Mouse (Mus musculus): ENCODE measurements around the gene Sh3bp4.
A peak's percentile ranks its signal among the peaks of the same experiment; 100 is the strongest.

DNA sequence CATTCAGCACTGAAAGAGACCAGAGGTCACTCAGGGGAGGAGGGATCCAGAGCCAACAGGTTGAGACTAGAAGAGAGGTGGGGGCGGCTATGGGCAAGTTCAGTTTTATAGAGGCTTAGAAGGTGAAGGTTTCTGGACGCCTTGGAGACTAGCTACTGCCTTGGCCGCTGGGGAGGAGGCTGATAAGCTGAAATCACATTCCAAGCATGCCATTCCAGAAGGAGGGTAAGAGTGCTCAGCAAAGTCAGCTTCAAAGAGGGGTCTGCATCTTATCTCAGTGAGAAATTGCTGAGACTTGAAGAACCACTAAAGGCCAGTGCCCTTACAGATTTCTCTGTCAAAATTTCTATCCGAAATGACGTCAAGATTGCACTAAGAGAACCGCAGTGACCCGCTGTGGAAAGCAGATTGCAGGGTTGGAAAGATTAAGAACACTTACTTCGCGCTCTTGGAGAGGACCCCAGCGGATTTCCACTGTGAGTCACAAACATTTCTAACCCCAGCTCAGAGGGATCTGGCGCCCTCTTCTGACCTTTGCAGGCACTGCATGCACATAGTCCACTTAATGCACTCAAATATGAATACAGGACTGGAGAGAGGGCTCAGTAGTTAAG, 121.0 kb downstream of the Sh3bp4 start:
- TF ChIP-seq POLR2A (IDR thresholded peaks at IDR 0.05; ENCODE audit: borderline replicate concordance, low read depth, low read length) = no peak
- TF ChIP-seq CTCF (IDR thresholded peaks at IDR 0.05; ENCODE audit: low read depth, low read length) = peak; percentile 59

Data from bone marrow macrophage, adult 2 months (primary cell).